Mouse (Mus musculus) forebrain, embryonic 16.5 days (tissue): Measurements from ENCODE around the gene Clca3a2. TPM values are rescaled to one million over a fixed set of nuclear protein-coding genes. Genes with fewer than 3 reads are reported as not detected.
"Not testable (repeated sequence)": the region's sequence is repeated elsewhere in the genome, so short reads cannot be mapped to it uniquely, and the experiment has no call there.

Source experiments
- ATAC-seq: fragments of 200-750 bp; cut with Nextera tagmentation; 2 replicates; pipeline ENCODE4 v1.8.0; 2017; ENCODE audit warnings: mild to moderate bottlenecking, moderate library complexity
- H3K27ac ChIP-seq: fragments of 300-500 bp; sonication (generic); 2 replicates; pipeline ENCODE4 v1.5.1; 2014; ENCODE audit warnings: low read length, control low read depth
- H3K27me3 ChIP-seq: fragments of 300-500 bp; sonication (generic); replicated peaks from 2 replicates; pipeline ENCODE4 v1.6.1; 2014; ENCODE audit warnings: low read length; ENCODE audit not compliant: control insufficient read depth, insufficient read depth
- H3K36me3 ChIP-seq: fragments of 300-500 bp; sonication (generic); 2 replicates; pipeline ENCODE4 v1.6.1; 2014; ENCODE audit not compliant: control insufficient read depth, insufficient read depth
- H3K4me1 ChIP-seq: fragments of 300-500 bp; sonication (generic); replicated peaks from 2 replicates; pipeline ENCODE4 v1.6.1; 2014; ENCODE audit warnings: low read length; ENCODE audit not compliant: control insufficient read depth, insufficient read depth
- H3K4me2 ChIP-seq: fragments of 300-500 bp; sonication (generic); 2 replicates; pipeline ENCODE4 v1.6.1; 2014; ENCODE audit warnings: mild to moderate bottlenecking, low read length, control low read depth
- H3K4me3 ChIP-seq: fragments of 300-500 bp; sonication (generic); replicated peaks from 2 replicates; pipeline ENCODE4 v1.5.1; 2014; ENCODE audit warnings: mild to moderate bottlenecking, low read length, control low read depth
- H3K9ac ChIP-seq: fragments of 300-500 bp; sonication (generic); replicated peaks from 2 replicates; pipeline ENCODE4 v1.6.1; 2014; ENCODE audit warnings: low read depth, low read length, control low read depth
- H3K9me3 ChIP-seq: fragments of 300-500 bp; sonication (generic); 2 replicates; pipeline ENCODE4 v1.6.1; 2016; ENCODE audit warnings: low read length; ENCODE audit not compliant: control insufficient read depth
- WGBS: fragments of 180-500 bp; shearing (Covaris S2); extraction: QIAGEN DNeasy Blood & Tissue Kit; methylation state at CpG from one replicate; pipeline ENCODE4 v1.1.7; 2014; 5-methylcytosine and 5-hydroxymethylcytosine counted together
- polyA plus RNA-seq: library from polyadenylated mRNA; unstranded; fragments of >200 nt; fragmentation: Nextera tagmentation; extraction: Ambion mirVana; gene quantifications from 2 replicates; pipeline ENCODE4 v1.2.1, GENCODE M21; 2015

Clca3a2 gene
- not detected in 2 replicates for polyA plus RNA-seq

GRCm38 (mm10) chr3:144819219-144819618 lies at the start of gene Clca3a2:
Clca3a2 (minus strand) TSS chr3:144819494.
- H3K36me3 ChIP-seq, ATAC-seq, H3K27ac ChIP-seq, H3K4me3 ChIP-seq, H3K4me1 ChIP-seq, H3K4me2 ChIP-seq, H3K9me3 ChIP-seq, H3K9ac ChIP-seq, H3K27me3 ChIP-seq: not testable (repeated sequence)
- WGBS, result 64% methylated on average over 6 of the region's 6 CpGs

DNA sequence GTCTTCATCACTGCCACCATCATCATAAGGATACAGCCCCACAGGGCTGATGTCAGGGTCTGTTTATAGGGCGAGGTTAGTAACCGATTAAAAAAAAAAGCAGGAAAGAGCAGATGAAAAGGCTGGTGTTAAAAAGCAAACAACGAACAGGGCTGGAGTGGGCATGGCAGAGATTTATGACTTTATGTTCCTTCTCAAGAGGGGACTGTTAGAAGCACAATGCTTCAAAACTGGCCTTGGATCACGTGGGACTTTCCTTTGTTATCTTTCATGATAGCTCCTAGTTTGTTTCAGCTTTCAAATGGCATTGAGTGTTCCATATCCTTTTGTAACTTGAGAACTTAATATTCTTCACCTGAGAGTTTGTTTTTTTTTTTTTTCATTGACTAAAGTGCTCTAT lies 30.3 kb upstream of the Clca3a2 start:
- WGBS, result 85% methylated on average over 4 of the region's 4 CpGs
- H3K9me3 ChIP-seq, result no peaks in the 10 kb centered on the region
- H3K4me1 ChIP-seq, result no peaks in the 10 kb centered on the region
- no peak for ATAC-seq
- H3K9ac ChIP-seq, result no peak overlapping the region
- no peaks in the 10 kb centered on the region for H3K27me3 ChIP-seq
- H3K4me2 ChIP-seq, result no peak overlapping the region
- H3K4me3 ChIP-seq, result no peak overlapping the region
- H3K36me3 ChIP-seq, result no peaks in the 10 kb centered on the region
- no peak overlapping the region for H3K27ac ChIP-seq

DNA sequence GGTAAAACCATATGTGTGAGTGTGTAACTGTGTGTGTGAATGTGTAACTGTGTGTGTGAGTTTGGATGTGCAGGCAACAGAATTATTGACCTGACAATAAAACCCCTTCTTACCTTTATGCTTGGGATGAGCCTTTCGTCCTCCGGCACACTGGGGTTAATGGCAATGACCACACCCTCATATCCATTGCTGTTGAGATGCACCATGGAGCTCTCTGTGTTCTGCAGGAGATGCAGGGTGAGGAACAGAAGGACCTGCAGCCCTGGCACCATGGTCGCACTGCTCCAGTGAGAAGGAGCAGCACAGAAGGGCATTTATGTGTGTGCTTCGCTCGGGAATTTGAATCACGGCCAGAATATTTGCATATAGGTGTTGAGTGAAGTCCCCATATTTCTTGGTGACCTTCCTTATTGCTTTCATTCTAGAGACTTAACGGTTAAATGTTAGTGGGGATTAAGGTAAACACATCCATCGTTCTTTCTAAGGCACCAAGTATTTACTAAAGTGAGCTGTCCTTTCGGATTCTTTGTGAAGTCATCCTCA lies 29.8 kb upstream of the Clca3a2 start, which contains the start of gene Clca3b:
Clca3b (minus strand) TSS at position 344 of the 543 bp plus-strand sequence.
- not testable (repeated sequence) for H3K9me3 ChIP-seq, H3K4me3 ChIP-seq, H3K27ac ChIP-seq, H3K9ac ChIP-seq, H3K4me2 ChIP-seq, H3K4me1 ChIP-seq, H3K27me3 ChIP-seq, H3K36me3 ChIP-seq, ATAC-seq
- WGBS, result 89% methylated on average over 9 of the region's 9 CpGs

DNA sequence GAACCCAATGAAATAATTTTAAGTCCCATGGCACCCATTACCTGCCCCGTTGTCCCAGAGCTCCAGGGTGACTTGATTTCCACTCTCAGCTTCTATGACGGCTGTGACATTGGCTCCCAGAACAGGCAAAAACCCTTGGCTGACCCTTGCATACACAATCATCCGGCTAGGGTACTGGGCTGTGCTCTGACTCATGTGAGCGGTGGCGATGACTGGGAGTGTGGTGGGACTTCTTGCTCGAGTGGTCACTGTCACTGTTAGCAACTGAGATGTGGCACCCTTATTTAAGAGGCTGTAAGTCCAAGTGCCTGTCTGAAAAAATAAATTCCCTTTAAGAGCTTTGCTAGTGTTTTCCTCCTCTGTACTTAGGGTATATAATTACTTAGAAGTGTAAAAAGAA lies 8.0 kb upstream of the Clca3a2 start:
- Histone ChIP-seq H3K27ac (no peak overlapping the region), H3K4me3 (no peak overlapping the region), H3K9me3 (no peaks in the 10 kb centered on the region), H3K27me3 (no peaks in the 10 kb centered on the region), H3K9ac (no peak overlapping the region), H3K4me1 (no peaks in the 10 kb centered on the region), H3K36me3 (no peaks in the 10 kb centered on the region), H3K4me2 (no peak overlapping the region)
- ATAC-seq, result no peak
- 71% methylated on average over 6 of the region's 6 CpGs for WGBS

DNA sequence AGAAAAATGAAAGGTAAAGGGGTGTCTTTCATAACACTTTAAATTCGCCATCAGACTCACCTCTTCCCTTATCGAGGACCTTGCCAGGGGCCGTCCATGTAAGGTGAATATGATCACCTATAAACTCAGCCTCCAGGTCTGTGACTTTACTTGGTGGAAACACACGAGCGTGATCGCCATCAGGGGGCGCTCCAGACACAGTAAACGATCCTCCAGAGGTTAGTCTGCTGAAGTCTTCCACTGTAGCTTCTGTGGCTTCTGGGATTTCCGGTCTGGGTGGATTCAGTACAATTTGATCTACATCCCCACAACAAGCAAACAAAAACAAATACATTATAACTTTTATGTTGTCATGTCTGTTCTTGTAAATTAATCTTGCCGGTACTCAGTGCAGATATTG lies 5.9 kb upstream of the Clca3a2 start:
- no peaks in the 10 kb centered on the region for H3K9me3 ChIP-seq
- H3K9ac ChIP-seq, result no peak overlapping the region
- H3K36me3 ChIP-seq, result no peaks in the 10 kb centered on the region
- no peak overlapping the region for H3K27ac ChIP-seq
- H3K4me1 ChIP-seq, result no peaks in the 10 kb centered on the region
- no peak overlapping the region for H3K4me3 ChIP-seq
- 17% methylated on average over 10 of the region's 10 CpGs for WGBS
- H3K27me3 ChIP-seq, result no peaks in the 10 kb centered on the region
- ATAC-seq, result peak; percentile 85
- H3K4me2 ChIP-seq, result no peak overlapping the region

- no peaks in the 10 kb centered on the region for H3K27me3 ChIP-seq
- H3K36me3 ChIP-seq, result no peaks in the 10 kb centered on the region
- H3K9ac ChIP-seq, result no peak overlapping the region
- no peak for ATAC-seq
- WGBS, result 65% methylated on average over 5 of the region's 5 CpGs
- H3K4me2 ChIP-seq, result no peak overlapping the region
- H3K4me3 ChIP-seq, result no peak overlapping the region
- H3K4me1 ChIP-seq, result no peaks in the 10 kb centered on the region
- H3K9me3 ChIP-seq, result no peaks in the 10 kb centered on the region
- H3K27ac ChIP-seq, result no peak overlapping the region
Observed at GRCm38 (mm10) chr3:144823331-144823730, 4.0 kb upstream of the Clca3a2 start.

DNA sequence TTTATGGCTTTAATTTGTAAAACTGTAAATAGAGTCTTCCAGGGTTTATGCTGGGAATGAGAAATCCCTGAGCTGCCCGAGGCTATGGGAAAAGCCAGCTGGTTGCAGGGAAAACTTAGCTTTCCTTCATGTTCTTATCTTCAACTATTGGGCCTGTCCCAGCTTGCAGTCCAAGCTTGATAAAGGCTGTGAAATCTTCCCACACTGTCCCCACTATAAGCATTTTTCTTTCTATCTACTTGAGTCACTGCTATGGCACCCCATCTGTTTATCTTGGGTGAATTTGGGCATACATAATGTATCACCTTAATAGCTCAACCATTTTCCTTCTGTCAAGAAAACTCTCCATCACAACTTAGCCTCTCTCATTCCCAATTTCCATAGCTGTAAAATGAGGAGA lies 1.3 kb upstream of the Clca3a2 start:
- no peak overlapping the region for H3K4me3 ChIP-seq
- peak; percentile 52 for ATAC-seq
- H3K9me3 ChIP-seq, result no peaks in the 10 kb centered on the region
- no peak overlapping the region for H3K27ac ChIP-seq
- H3K4me2 ChIP-seq, result no peak overlapping the region
- H3K4me1 ChIP-seq, result no peaks in the 10 kb centered on the region
- WGBS, result 63% methylated on average over 1 of the region's 1 CpGs
- H3K27me3 ChIP-seq, result no peaks in the 10 kb centered on the region
- H3K9ac ChIP-seq, result no peak overlapping the region
- H3K36me3 ChIP-seq, result no peaks in the 10 kb centered on the region

DNA sequence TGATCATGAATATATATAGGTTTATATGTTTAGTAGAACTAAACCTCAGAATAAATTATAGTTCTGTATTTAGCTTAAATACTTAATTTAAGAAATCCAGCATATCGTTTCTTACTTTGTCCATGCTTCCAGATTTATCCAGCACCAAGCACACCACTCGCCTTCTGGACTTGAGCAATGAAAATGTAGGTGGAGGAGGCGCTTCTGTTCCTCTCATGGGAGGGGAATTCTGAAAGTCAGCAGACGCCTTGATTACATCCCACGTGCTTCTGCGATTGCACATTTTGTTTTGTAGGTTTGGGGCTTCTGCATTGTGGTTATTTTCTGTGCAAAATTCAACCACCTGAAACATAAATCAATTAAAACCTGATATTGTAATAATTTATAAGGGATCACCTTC lies 6.0 kb downstream of the Clca3a2 start:
- not testable (repeated sequence) for H3K9ac ChIP-seq, H3K27me3 ChIP-seq, ATAC-seq, H3K36me3 ChIP-seq, H3K4me3 ChIP-seq, H3K4me1 ChIP-seq, H3K4me2 ChIP-seq, H3K27ac ChIP-seq, H3K9me3 ChIP-seq
- 90% methylated on average over 6 of the region's 6 CpGs for WGBS

GRCm38 (mm10) chr3:144811821-144812220 lies 7.5 kb downstream of the Clca3a2 start:
- Histone ChIP-seq H3K4me2 (no peak overlapping the region), H3K27ac (no peak overlapping the region), H3K4me1 (0 out of 2 replicates have a peak, but pooled peaks cover 2% of the 10 kb centered on the region), H3K9ac (no peak overlapping the region), H3K27me3 (no peaks in the 10 kb centered on the region), H3K4me3 (no peak overlapping the region), H3K9me3 (no peaks in the 10 kb centered on the region), H3K36me3 (no peaks in the 10 kb centered on the region)
- WGBS, result 39% methylated on average over 3 of the region's 3 CpGs
- ATAC-seq, result no peak
